Mouse (Mus musculus) right cerebral cortex, postnatal 25 days (tissue): ENCODE measurements at regions not wholly inside any gene's neighbourhood (a gene's known extent, or its start where the extent isn't known, plus 50 kb on each side); places are given as distances from the start of the nearest gene placed in this dataset.

Experiments used
- DNase-seq: peaks from one replicate; pipeline ENCODE4 v3.0.0; 2022

- no peak for DNase-seq
Measured at GRCm38 (mm10) chr1:189081267-189081666, 73.6 kb upstream of the Kctd3 start.

GRCm38 (mm10) chr1:189080797-189081196 lies 73.2 kb upstream of the Kctd3 start:
- peak; percentile 23 for DNase-seq

- DNase-seq: no peak
Measured at GRCm38 (mm10) chr1:189079451-189080410, 72.1 kb upstream of the Kctd3 start.

GRCm38 (mm10) chr1:189077861-189078260 lies 70.2 kb upstream of the Kctd3 start:
- DNase-seq: no peak

- DNase-seq: no peak
Measured at GRCm38 (mm10) chr1:189076276-189076675, 68.6 kb upstream of the Kctd3 start.

- no peak for DNase-seq
Measured at GRCm38 (mm10) chr1:189075671-189076070, 68.0 kb upstream of the Kctd3 start.

- no peak for DNase-seq
Measured at GRCm38 (mm10) chr1:189072516-189072915, 64.9 kb upstream of the Kctd3 start.

- no peak for DNase-seq
Measured at GRCm38 (mm10) chr1:189068204-189068603, 60.6 kb upstream of the Kctd3 start.

- DNase-seq: no peak
Measured at GRCm38 (mm10) chr1:189067204-189067960, 59.7 kb upstream of the Kctd3 start.

GRCm38 (mm10) chr1:189066446-189067151 lies 59.0 kb upstream of the Kctd3 start:
- no peak for DNase-seq

- DNase-seq: no peak
Measured at GRCm38 (mm10) chr1:189065152-189065910, 57.7 kb upstream of the Kctd3 start.

GRCm38 (mm10) chr1:189064629-189065028 lies 57.0 kb upstream of the Kctd3 start:
- no peak for DNase-seq

- DNase-seq: no peak
Measured at GRCm38 (mm10) chr1:189063699-189064098, 56.1 kb upstream of the Kctd3 start.

- no peak for DNase-seq
Measured at GRCm38 (mm10) chr1:189063209-189063608, 55.6 kb upstream of the Kctd3 start.
